Mouse (Mus musculus) layer of hippocampus, postnatal 25 days (tissue): ENCODE results near the gene Gm38394. TPM values are rescaled to one million over a fixed set of nuclear protein-coding genes. Genes with fewer than 3 reads are reported as not detected.

ENCODE experiments used
- DNase-seq, 2 experiments: peaks; one replicate each; pipeline ENCODE4 v3.0.0; 2022; ENCODE audit warnings: mixed read lengths in 2 of 2, low spot score in 1 of 2; ENCODE audit errors: extremely low spot score in 1 of 2
- total RNA-seq, 2 experiments: library from RNA; stranded (reverse); gene quantifications; 2 replicates each; pipeline ENCODE4 v1.2.3; 2021

Gm38394 gene
- total RNA-seq, 2 experiments from 2014 or later, result 22.7 to 30.4 TPM

DNA sequence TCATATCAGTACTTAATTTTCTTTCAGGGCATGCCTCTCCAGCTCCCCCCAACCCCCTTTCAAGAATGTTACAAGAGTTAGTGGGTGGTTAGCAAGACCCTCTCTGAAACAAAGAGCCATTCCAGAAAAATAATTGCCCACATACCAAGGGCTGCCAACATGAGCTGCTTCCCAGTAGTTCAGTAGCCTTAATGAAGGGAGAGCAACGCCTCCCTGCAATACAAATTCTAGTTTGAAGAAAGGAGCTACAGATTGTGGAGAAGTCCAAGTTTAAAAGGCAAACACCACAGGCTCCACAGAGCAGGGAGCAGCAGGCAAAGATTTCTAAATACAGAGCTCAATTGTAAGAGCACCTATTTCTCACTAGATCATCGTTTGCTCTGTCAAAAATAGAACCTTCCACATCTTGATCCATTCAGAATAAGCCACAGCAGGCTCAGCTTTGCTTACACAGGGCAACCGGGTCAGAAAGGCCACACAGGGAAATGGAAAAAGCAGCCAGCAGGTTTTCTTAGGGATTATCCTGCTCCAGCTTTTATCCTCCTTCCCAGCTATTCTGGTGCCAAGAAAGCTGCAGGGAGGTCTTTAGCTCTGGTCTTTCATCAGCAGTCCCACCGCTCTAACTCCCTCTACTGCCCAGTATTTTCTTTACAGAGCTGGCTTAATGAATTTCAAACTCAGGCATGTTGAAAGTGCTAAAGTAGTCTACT lies 64.7 kb downstream of the Gm38394 start:
- no peak for DNase-seq

GRCm38 (mm10) chr1:133585995-133586537 lies 75.1 kb downstream of the Gm38394 start:
- DNase-seq, result no peak

- DNase-seq, result no peak
Measured at GRCm38 (mm10) chr1:133571293-133571692, 89.8 kb downstream of the Gm38394 start.

Other genes with a start within 250 kb of the Gm38394 start
- gene Sox13, start 236.9 kb downstream of the Gm38394 start, total RNA-seq, result 1 to 10 TPM; 7.4 to 9.6 TPM
- gene Snrpe, start 51.0 kb downstream of the Gm38394 start, total RNA-seq, result 10 to 100 TPM; 61.9 to 69.5 TPM
- 1 to 10 TPM; 6.0 to 6.6 TPM for gene Zbed6, start 433 bp downstream of the Gm38394 start, total RNA-seq
- under 1 TPM in 1 of 2 experiments, not detected in 1; 0.16 TPM for gene Lax1, start 28.8 kb upstream of the Gm38394 start, total RNA-seq
- 10 to 100 TPM; 67.6 to 79.3 TPM for gene Atp2b4, start 139.7 kb upstream of the Gm38394 start, total RNA-seq
- under 1 TPM in 1 of 2 experiments, not detected in 1; 0.49 TPM for gene Optc, start 246.7 kb upstream of the Gm38394 start, total RNA-seq